Mouse (Mus musculus) liver, embryonic 13.5 days (tissue): Measurements from ENCODE around the gene Ano1. TPM values are rescaled to one million over a fixed set of nuclear protein-coding genes. Genes with fewer than 3 reads are reported as not detected.

Source experiments
- ATAC-seq: fragments of 200-750 bp; cut with Nextera tagmentation; 2 replicates; pipeline ENCODE4 v1.8.0; 2017; ENCODE audit warnings: low read depth, mild to moderate bottlenecking, moderate number of reproducible peaks, moderate library complexity
- DNase-seq: peaks from one replicate; pipeline ENCODE4 v3.0.0; 2022
- H3K27ac ChIP-seq: fragments of 300-500 bp; sonication (generic); 2 replicates; pipeline ENCODE4 v1.5.1; 2015; ENCODE audit warnings: moderate library complexity, mild to moderate bottlenecking, inconsistent platforms
- H3K27me3 ChIP-seq: fragments of 300-500 bp; sonication (generic); 2 replicates; pipeline ENCODE4 v1.6.1; 2015; ENCODE audit warnings: mild to moderate bottlenecking, inconsistent platforms
- H3K36me3 ChIP-seq: fragments of 300-500 bp; sonication (generic); 2 replicates; pipeline ENCODE4 v1.6.1; 2015; ENCODE audit warnings: mild to moderate bottlenecking, inconsistent platforms
- H3K4me1 ChIP-seq: fragments of 300-500 bp; sonication (generic); replicated peaks from 2 replicates; pipeline ENCODE4 v1.6.1; 2015; ENCODE audit warnings: inconsistent platforms
- H3K4me2 ChIP-seq: fragments of 300-500 bp; sonication (generic); 2 replicates; pipeline ENCODE4 v1.6.1; 2015; ENCODE audit warnings: inconsistent platforms, mild to moderate bottlenecking, moderate library complexity
- H3K4me3 ChIP-seq: fragments of 300-500 bp; sonication (generic); replicated peaks from 2 replicates; pipeline ENCODE4 v1.5.1; 2015; ENCODE audit warnings: mild to moderate bottlenecking, inconsistent platforms
- H3K9ac ChIP-seq: fragments of 300-500 bp; sonication (generic); 2 replicates; pipeline ENCODE4 v1.6.1; 2015; ENCODE audit warnings: mild to moderate bottlenecking, inconsistent platforms
- H3K9me3 ChIP-seq: fragments of 300-500 bp; sonication (generic); replicated peaks from 2 replicates; pipeline ENCODE4 v1.6.1; 2016; ENCODE audit warnings: inconsistent platforms
- WGBS: fragments of 180-500 bp; shearing (Covaris S2); methylation state at CpG from one replicate; pipeline ENCODE4 v1.1.7; 2015; ENCODE audit not compliant: insufficient replicate concordance; 5-methylcytosine and 5-hydroxymethylcytosine counted together
- polyA plus RNA-seq: library from polyadenylated mRNA; unstranded; fragments of >200 nt; fragmentation: Nextera tagmentation; extraction: Ambion mirVana; gene quantifications from 2 replicates; pipeline ENCODE4 v1.2.1, GENCODE M21; 2015

Gene Ano1
- polyA plus RNA-seq, 1 experiment from 2014 or later = 3.4 TPM

- ATAC-seq (no peak), DNase-seq (no peak)
- Histone ChIP-seq H3K9ac (no peak overlapping the region), H3K4me3 (no peak overlapping the region), H3K36me3 (no peaks in the 10 kb centered on the region; the same call in 1 of the 2 replicates), H3K27me3 (no peaks in the 10 kb centered on the region), H3K9me3 (no peaks in the 10 kb centered on the region), H3K27ac (no peak overlapping the region), H3K4me1 (no peaks in the 10 kb centered on the region), H3K4me2 (no peak overlapping the region)
- 57% methylated on average over 2 of the region's 2 CpGs for WGBS
These were observed 81.9 kb downstream of the Ano1 start for GRCm38 (mm10) chr7:144669895-144670294.

- no peaks in the 10 kb centered on the region for H3K27me3 ChIP-seq
- DNase-seq = no peak
- H3K36me3 ChIP-seq = no peaks in the 10 kb centered on the region; the same call in 1 of the 2 replicates
- no peak overlapping the region for H3K9ac ChIP-seq
- no peaks in the 10 kb centered on the region for H3K9me3 ChIP-seq
- ATAC-seq = no peak
- 40% methylated on average over 7 of the region's 7 CpGs for WGBS
- H3K4me1 ChIP-seq = no peaks in the 10 kb centered on the region
- H3K27ac ChIP-seq = no peak overlapping the region
- no peak overlapping the region for H3K4me2 ChIP-seq
- H3K4me3 ChIP-seq = no peak overlapping the region
These were observed 83.0 kb downstream of the Ano1 start for GRCm38 (mm10) chr7:144668603-144669278.

- 77% methylated on average over 6 of the region's 6 CpGs for WGBS
- DNase-seq = no peak
- no peak overlapping the region for H3K27ac ChIP-seq
These were observed 84.7 kb downstream of the Ano1 start for GRCm38 (mm10) chr7:144667091-144667490.

GRCm38 (mm10) chr7:144665585-144665984 is 86.2 kb downstream of the Ano1 start:
- no peak for ATAC-seq
- no peak for DNase-seq
- Histone ChIP-seq H3K9ac (no peak overlapping the region), H3K27ac (no peak overlapping the region), H3K36me3 (no peaks in the 10 kb centered on the region; the same call in 1 of the 2 replicates), H3K4me2 (no peak overlapping the region), H3K4me3 (no peak overlapping the region), H3K9me3 (no peaks in the 10 kb centered on the region), H3K27me3 (no peaks in the 10 kb centered on the region; the same call in 1 of the 2 replicates), H3K4me1 (no peaks in the 10 kb centered on the region)
- 57% methylated on average over 3 of the region's 3 CpGs for WGBS

More at GRCm38 (mm10) chr7:144667091-144667490, 84.7 kb downstream of the Ano1 start:
- H3K9me3 ChIP-seq = no peaks in the 10 kb centered on the region
- no peak overlapping the region for H3K9ac ChIP-seq
- no peak for ATAC-seq
- H3K4me2 ChIP-seq = no peak overlapping the region
- no peak overlapping the region for H3K4me3 ChIP-seq
- no peaks in the 10 kb centered on the region; the same call in 1 of the 2 replicates for H3K36me3 ChIP-seq
- no peaks in the 10 kb centered on the region for H3K4me1 ChIP-seq
- no peaks in the 10 kb centered on the region; the same call in 1 of the 2 replicates for H3K27me3 ChIP-seq

GRCm38 (mm10) chr7:144663566-144663965 is 88.2 kb downstream of the Ano1 start:
- Histone ChIP-seq H3K4me2 (no peak overlapping the region), H3K4me3 (no peak overlapping the region), H3K9me3 (no peaks in the 10 kb centered on the region), H3K4me1 (no peaks in the 10 kb centered on the region), H3K27me3 (no peaks in the 10 kb centered on the region; the same call in 1 of the 2 replicates), H3K36me3 (no peaks in the 10 kb centered on the region; the same call in 1 of the 2 replicates), H3K27ac (no peak overlapping the region), H3K9ac (no peak overlapping the region)
- WGBS = 57% methylated on average over 6 of the region's 6 CpGs
- no peak for ATAC-seq
- DNase-seq = no peak

GRCm38 (mm10) chr7:144656261-144656967 is 95.4 kb downstream of the Ano1 start:
- no peak for DNase-seq
- no peak overlapping the region for H3K4me3 ChIP-seq
- 0 out of 2 replicates have a peak, but pooled peaks cover 3% of the 10 kb centered on the region for H3K36me3 ChIP-seq
- ATAC-seq = no peak
- 81% methylated on average over 9 of the region's 9 CpGs for WGBS
- no peaks in the 10 kb centered on the region for H3K27me3 ChIP-seq
- no peaks in the 10 kb centered on the region for H3K4me1 ChIP-seq
- H3K9ac ChIP-seq = no peak overlapping the region
- no peaks in the 10 kb centered on the region for H3K9me3 ChIP-seq
- no peak overlapping the region for H3K4me2 ChIP-seq
- no peak overlapping the region for H3K27ac ChIP-seq

GRCm38 (mm10) chr7:144653681-144654425 is 97.9 kb downstream of the Ano1 start:
- H3K27ac ChIP-seq = no peak overlapping the region
- 0 out of 2 replicates have a peak, but pooled peaks cover 3% of the 10 kb centered on the region for H3K27me3 ChIP-seq
- H3K4me2 ChIP-seq = no peak overlapping the region
- no peak overlapping the region for H3K9ac ChIP-seq
- H3K4me1 ChIP-seq = no peaks in the 10 kb centered on the region
- ATAC-seq (no peak), DNase-seq (no peak)
- peaks cover 3% of the 10 kb centered on the region; the same call in 1 of the 2 replicates for H3K36me3 ChIP-seq
- 29% methylated on average over 10 of the region's 10 CpGs for WGBS
- no peaks in the 10 kb centered on the region for H3K9me3 ChIP-seq
- no peak overlapping the region for H3K4me3 ChIP-seq

- no peaks in the 10 kb centered on the region; the same call in 1 of the 2 replicates for H3K36me3 ChIP-seq
- no peak for DNase-seq
- no peaks in the 10 kb centered on the region for H3K9me3 ChIP-seq
- no peak overlapping the region for H3K4me3 ChIP-seq
- no peak for ATAC-seq
- H3K4me1 ChIP-seq = no peaks in the 10 kb centered on the region
- 47% methylated on average over 5 of the region's 5 CpGs for WGBS
- H3K27ac ChIP-seq = no peak overlapping the region
- peaks cover 6% of the 10 kb centered on the region; the same call in 1 of the 2 replicates for H3K27me3 ChIP-seq
- H3K4me2 ChIP-seq = no peak overlapping the region
- H3K9ac ChIP-seq = no peak overlapping the region
These were observed 104.2 kb downstream of the Ano1 start for GRCm38 (mm10) chr7:144647547-144647946.

GRCm38 (mm10) chr7:144640817-144641216 is 111.0 kb downstream of the Ano1 start:
- ATAC-seq (no peak), DNase-seq (no peak)
- H3K4me1 ChIP-seq = no peaks in the 10 kb centered on the region
- no peaks in the 10 kb centered on the region for H3K9me3 ChIP-seq
- no peak overlapping the region for H3K4me2 ChIP-seq
- H3K36me3 ChIP-seq = no peaks in the 10 kb centered on the region
- no peaks in the 10 kb centered on the region for H3K27me3 ChIP-seq
- WGBS = 58% methylated on average over 1 of the region's 1 CpGs
- H3K27ac ChIP-seq = no peak overlapping the region
- no peak overlapping the region for H3K9ac ChIP-seq
- no peak overlapping the region for H3K4me3 ChIP-seq

GRCm38 (mm10) chr7:144636000-144636399 is 115.8 kb downstream of the Ano1 start:
- Histone ChIP-seq H3K9me3 (no peaks in the 10 kb centered on the region), H3K9ac (no peak overlapping the region), H3K27me3 (no peaks in the 10 kb centered on the region), H3K4me3 (no peak overlapping the region), H3K27ac (no peak overlapping the region), H3K4me2 (no peak overlapping the region), H3K36me3 (no peaks in the 10 kb centered on the region), H3K4me1 (no peaks in the 10 kb centered on the region)
- ATAC-seq (no peak), DNase-seq (no peak)
- WGBS = 46% methylated on average over 2 of the region's 2 CpGs

- WGBS = 61% methylated on average over 6 of the region's 6 CpGs
- no peaks in the 10 kb centered on the region for H3K36me3 ChIP-seq
- H3K27ac ChIP-seq = no peak overlapping the region
- H3K9me3 ChIP-seq = no peaks in the 10 kb centered on the region
- no peak overlapping the region for H3K4me2 ChIP-seq
- no peak overlapping the region for H3K4me3 ChIP-seq
- ATAC-seq = no peak
- no peak for DNase-seq
- no peaks in the 10 kb centered on the region for H3K27me3 ChIP-seq
- no peak overlapping the region for H3K9ac ChIP-seq
- no peaks in the 10 kb centered on the region for H3K4me1 ChIP-seq
These were observed 116.9 kb downstream of the Ano1 start for GRCm38 (mm10) chr7:144634875-144635274.
